In genomic region chrX:60503995-60504394, GRCm38 (mm10) we compare ENCODE assay signal across 10 mouse cellular contexts. TPM values are rescaled to one million over a fixed set of nuclear protein-coding genes. Genes with fewer than 3 reads are reported as not detected.
DNase-seq lines count a peak whose midpoint lies in the region; ATAC-seq and TF ChIP-seq lines count a peak whose summit lies in the region.
"Had no signal": no experiment of that assay in that cellular context is flagged by ENCODE, and none has a peak within 500 bp of the region (broad histone marks: within the 10 kb centered on the region; RNA-seq: fewer than 3 reads in every experiment).

No protein-coding gene starts in this region.

- no peak overlapping the region for H3K4me3 ChIP-seq in forebrain, embryonic 16.5 days (replicated peaks; ENCODE audit: low read length)
- H3K4me3 ChIP-seq in midbrain, postnatal 0 days (ENCODE audit: low read depth, low read length): no peak overlapping the region
- H3K4me3 ChIP-seq in intestine, embryonic 16.5 days (ENCODE audit: low read length): no peak overlapping the region

- TF ChIP-seq CTCF in midbrain, postnatal 0 days (IDR thresholded peaks at IDR 0.05): peak; percentile 66

- no peaks in the 10 kb centered on the region for H3K9me3 ChIP-seq in forebrain, embryonic 16.5 days (ENCODE audit: control insufficient read depth, low read length)
- no peaks in the 10 kb centered on the region for H3K9me3 ChIP-seq in midbrain, postnatal 0 days (ENCODE audit: low read length)
- H3K9me3 ChIP-seq in intestine, embryonic 16.5 days (ENCODE audit: control insufficient read depth, low read length): no peaks in the 10 kb centered on the region
- H3K9me3 ChIP-seq: G1E had no signal

- no peak overlapping the region for H3K9ac ChIP-seq in forebrain, embryonic 16.5 days (replicated peaks; ENCODE audit: low read depth, low read length)
- H3K9ac ChIP-seq in midbrain, postnatal 0 days (replicated peaks; ENCODE audit: low read length, poor library complexity, severe bottlenecking): no peak overlapping the region
- no peak overlapping the region for H3K9ac ChIP-seq in intestine, embryonic 16.5 days (ENCODE audit: low read depth, low read length)

- peak; percentile 55; the same call in 1 of the 2 replicates for ATAC-seq in forebrain, embryonic 16.5 days
- no peak for ATAC-seq in midbrain, postnatal 0 days (ENCODE audit: low FRiP score)
- no peak for ATAC-seq in intestine, embryonic 16.5 days

- no peak overlapping the region for H3K27ac ChIP-seq in forebrain, embryonic 16.5 days (ENCODE audit: low read length)
- no peak overlapping the region for H3K27ac ChIP-seq in midbrain, postnatal 0 days (ENCODE audit: low read depth, low read length)
- H3K27ac ChIP-seq in intestine, embryonic 16.5 days (ENCODE audit: low read length): no peak overlapping the region

- H3K27me3 ChIP-seq in forebrain, embryonic 16.5 days (replicated peaks; ENCODE audit: control insufficient read depth, insufficient read depth, low read length): no peaks in the 10 kb centered on the region
- no peaks in the 10 kb centered on the region for H3K27me3 ChIP-seq in midbrain, postnatal 0 days (ENCODE audit: insufficient read depth, low read length)
- no peaks in the 10 kb centered on the region for H3K27me3 ChIP-seq in intestine, embryonic 16.5 days (replicated peaks; ENCODE audit: control insufficient read depth, insufficient read depth, low read length)

- peak; percentile 0 for DNase-seq in gastrocnemius, adult 18-20 months (ENCODE audit: low spot score)
- DNase-seq in gastrocnemius, postnatal 25 days: no peak
- DNase-seq in urinary bladder, postnatal 25 days (ENCODE audit: low spot score): peak; percentile 4
- DNase-seq in urinary bladder, postnatal 10 days (ENCODE audit: low spot score): no peak
- DNase-seq in layer of hippocampus, adult 11-12 months (ENCODE audit: low spot score): peak; percentile 13
- peak; percentile 26 for DNase-seq in midbrain, postnatal 0 days (ENCODE audit: low spot score)

- no peak overlapping the region for H3K4me2 ChIP-seq in forebrain, embryonic 16.5 days (ENCODE audit: low read length)
- H3K4me2 ChIP-seq in midbrain, postnatal 0 days (ENCODE audit: low read depth, low read length, poor library complexity, severe bottlenecking): no peak overlapping the region
- no peak overlapping the region for H3K4me2 ChIP-seq in intestine, embryonic 16.5 days (ENCODE audit: low read depth, low read length)

- H3K36me3 ChIP-seq in forebrain, embryonic 16.5 days (ENCODE audit: control insufficient read depth, insufficient read depth): no peaks in the 10 kb centered on the region
- H3K36me3 ChIP-seq in midbrain, postnatal 0 days (ENCODE audit: insufficient read depth, low read length): no peaks in the 10 kb centered on the region
- H3K36me3 ChIP-seq in intestine, embryonic 16.5 days (ENCODE audit: control insufficient read depth, insufficient read depth, low read length): no peaks in the 10 kb centered on the region
- H3K36me3 ChIP-seq: G1E had no signal

- H3K4me1 ChIP-seq in forebrain, embryonic 16.5 days (replicated peaks; ENCODE audit: control insufficient read depth, insufficient read depth, low read length): no peaks in the 10 kb centered on the region
- H3K4me1 ChIP-seq in midbrain, postnatal 0 days (ENCODE audit: insufficient read depth, low read length): no peaks in the 10 kb centered on the region
- H3K4me1 ChIP-seq in intestine, embryonic 16.5 days (ENCODE audit: control insufficient read depth, insufficient read depth, low read length): no peaks in the 10 kb centered on the region

RNA-seq across cellular contexts. Expression of gene Gm7073, which starts 35.1 kb away (rescaled TPM):
- not detected for total RNA-seq in gastrocnemius, adult 18-20 months (2021)
- total RNA-seq in gastrocnemius, postnatal 25 days (2021): not detected
- not detected in 2 replicates for polyA plus RNA-seq in forebrain, embryonic 16.5 days (2015; fragmentation: Nextera tagmentation; extraction: Ambion mirVana)
- not detected in 2 replicates for total RNA-seq in midbrain, postnatal 0 days (2014; rRNA removed)
- not detected in 2 replicates for polyA plus RNA-seq in midbrain, postnatal 0 days (2015; fragmentation: Nextera tagmentation; extraction: Ambion mirVana)
- not detected in 2 replicates for polyA plus RNA-seq in intestine, embryonic 16.5 days (2015; fragmentation: Nextera tagmentation; extraction: Ambion mirVana)
- total RNA-seq: G1E had no signal
- polyA plus RNA-seq: G1E; gonadal fat pad, adult 2 months had no signal

Comparison
In these comparisons a context has a peak if more than half of its experiments do, and no peak if none do; other contexts are left out.
1. DNase-seq: peak in gastrocnemius, adult 18-20 months (single experiment), urinary bladder, postnatal 25 days (single experiment), layer of hippocampus, adult 11-12 months (single experiment) and midbrain, postnatal 0 days (single experiment); none in gastrocnemius, postnatal 25 days (single experiment) and urinary bladder, postnatal 10 days (single experiment).